Mouse (Mus musculus): ENCODE measurements around the gene Cpt1c. TPM values are rescaled to one million over a fixed set of nuclear protein-coding genes. Genes with fewer than 3 reads are reported as not detected.
A peak's percentile ranks its signal among the peaks of the same experiment; 100 is the strongest.
"Not testable (repeated sequence)": the region's sequence is repeated elsewhere in the genome, so short reads cannot be mapped to it uniquely, and the experiment has no call there.

Cpt1c gene
- total RNA-seq (2014; fragmentation: Nextera tagmentation) (not detected in 2 replicates), total RNA-seq (2017) (not detected in 2 replicates)

DNA sequence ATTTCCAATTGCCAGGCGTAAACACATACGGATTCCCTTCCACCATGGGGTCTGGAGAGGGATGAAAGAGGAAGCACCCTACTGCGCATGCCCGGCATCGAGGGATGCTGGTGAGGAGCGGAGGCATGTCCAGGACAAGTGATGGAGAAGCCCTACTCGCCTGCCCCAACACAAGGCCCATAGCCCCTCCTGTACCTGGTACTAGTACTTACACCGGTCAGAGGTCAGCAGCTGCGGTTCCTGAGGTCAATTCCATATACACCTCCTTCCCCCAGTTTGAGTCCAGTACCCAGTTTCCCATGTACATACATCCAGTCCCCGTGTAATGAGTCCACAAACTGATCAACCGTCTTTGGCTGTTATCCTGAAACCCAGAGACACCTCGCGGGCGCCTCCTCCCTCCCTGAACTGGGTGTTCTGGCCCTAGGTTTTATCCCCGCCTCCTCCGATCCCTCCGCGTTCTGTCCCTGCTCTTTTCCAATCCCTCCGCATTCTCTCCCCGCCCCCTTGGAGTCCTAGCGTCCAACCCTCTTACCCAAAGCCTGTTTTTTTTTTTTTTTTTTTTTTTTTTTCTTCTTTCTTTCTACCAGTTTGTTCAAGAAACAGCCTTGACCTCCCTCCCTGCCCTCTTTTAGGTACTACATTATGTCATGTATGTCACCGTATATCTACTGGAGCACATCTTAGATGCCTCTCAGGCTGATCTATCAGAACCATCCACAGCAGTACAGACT is at the start of gene Cpt1c:
TSS of gene Cpt1c (minus strand) at position 469 of the 734 bp plus-strand sequence.
- 0 out of 2 replicates have a peak, but pooled peaks have one; percentile 22 for ATAC-seq (replicated peaks; ENCODE audit: poor library complexity, severe bottlenecking)

DNA sequence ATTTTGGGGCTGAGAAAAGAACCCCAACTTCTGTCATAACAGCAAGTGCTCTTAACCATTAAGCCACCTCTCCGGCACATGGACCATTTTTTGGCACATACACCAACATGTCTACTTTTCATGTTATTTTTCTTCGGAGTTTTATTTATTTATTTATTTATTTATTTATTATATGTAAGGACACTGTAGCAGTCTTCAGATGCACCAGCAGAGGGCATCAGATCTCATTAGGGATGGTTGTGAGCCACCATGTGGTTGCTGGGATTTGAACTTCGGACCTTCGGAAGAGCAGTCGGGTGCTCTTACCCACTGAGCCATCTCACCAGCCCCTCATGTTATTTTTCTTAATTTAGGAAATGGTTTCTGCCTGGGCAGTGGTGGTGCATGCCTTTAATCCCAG is 49.1 kb upstream of the Cpt1c start:
- ATAC-seq (replicated peaks; ENCODE audit: poor library complexity, severe bottlenecking): not testable (repeated sequence)

DNA sequence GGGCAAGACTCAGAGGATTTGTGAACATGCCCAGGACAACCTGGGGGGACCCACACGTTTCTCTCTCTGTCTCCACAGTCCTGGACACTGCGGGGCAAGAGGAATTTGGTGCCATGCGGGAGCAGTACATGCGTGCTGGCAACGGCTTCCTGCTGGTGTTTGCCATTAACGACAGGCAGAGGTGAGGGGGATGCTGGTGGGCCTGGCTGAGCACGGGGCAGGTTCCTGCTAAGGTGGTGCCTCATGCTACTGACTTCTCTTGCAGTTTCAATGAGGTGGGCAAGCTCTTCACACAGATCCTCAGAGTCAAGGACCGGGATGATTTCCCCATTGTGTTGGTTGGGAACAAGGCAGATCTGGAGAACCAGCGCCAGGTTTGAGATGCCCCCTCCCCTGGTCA is 45.6 kb upstream of the Cpt1c start:
- no peak for ATAC-seq (replicated peaks; ENCODE audit: poor library complexity, severe bottlenecking)

DNA sequence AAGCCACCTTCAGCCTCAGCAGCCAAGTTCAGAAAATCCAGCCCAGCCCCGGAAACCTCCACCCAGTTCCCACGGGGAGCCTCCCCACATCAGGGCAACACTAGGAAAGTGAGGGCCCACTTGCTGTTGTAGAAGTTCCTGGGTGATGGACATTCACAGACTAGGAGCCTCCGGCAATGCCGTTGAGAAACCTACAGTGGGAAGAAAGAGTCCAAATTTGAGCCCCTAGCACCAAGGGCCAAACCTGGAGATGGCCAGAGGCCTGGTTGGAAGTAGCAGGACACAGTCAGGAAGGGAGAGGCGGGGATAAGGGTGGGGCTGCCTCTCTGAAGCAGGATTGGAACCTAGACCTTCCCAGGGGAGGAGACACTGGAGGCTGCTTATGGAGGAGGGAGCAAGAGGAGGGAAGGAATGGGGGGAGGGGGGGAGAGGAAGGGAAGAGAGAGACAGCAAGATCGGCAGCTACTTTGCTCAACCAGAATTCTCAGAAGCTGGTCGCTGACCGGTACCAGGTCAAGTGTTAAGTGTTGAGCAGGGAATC is 44.5 kb upstream of the Cpt1c start:
- ATAC-seq (replicated peaks; ENCODE audit: poor library complexity, severe bottlenecking): no peak

DNA sequence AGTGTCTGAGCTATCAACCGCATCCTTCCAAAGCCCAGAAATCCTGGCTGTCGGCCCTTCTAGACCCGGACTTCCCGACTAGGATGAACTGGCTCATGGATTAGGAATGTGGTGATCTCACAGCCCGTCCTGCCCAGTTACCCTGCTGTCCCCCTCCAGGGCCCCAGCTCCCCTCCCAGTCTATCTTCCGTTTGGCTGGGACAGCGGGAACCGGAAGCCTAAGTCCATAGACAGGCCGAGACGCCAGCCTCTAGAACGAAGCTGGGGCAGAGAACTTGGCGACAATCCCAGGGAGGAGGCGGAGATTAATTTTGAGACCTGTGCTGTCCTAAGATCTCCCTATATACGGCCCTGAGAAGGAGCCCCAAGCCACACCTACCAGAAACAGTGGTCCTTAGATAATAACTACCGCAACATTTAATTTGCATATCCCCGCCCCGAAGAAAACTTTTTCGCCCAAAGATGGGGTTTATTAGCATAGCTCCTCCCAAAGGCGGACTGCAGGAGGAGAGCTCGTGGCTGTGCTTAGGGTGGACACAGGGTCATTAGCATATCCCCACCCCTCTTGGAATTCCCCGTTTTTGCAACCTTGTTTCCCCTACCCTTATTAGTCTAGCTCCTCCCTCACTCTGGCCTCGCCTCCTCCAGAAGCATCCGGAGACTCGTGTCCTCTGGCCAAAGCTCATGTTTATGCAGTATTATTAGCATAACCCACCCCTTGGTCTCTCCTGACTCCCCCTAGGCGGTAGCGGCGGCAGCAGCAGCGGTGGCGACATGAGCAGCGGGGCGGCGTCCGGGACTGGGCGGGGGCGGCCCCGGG is 42.8 kb upstream of the Cpt1c start, which contains the start of gene Rras:
TSS of gene Rras (plus strand) at position 720 of the 820 bp plus-strand sequence.
- ATAC-seq (replicated peaks; ENCODE audit: poor library complexity, severe bottlenecking): peak; percentile 75

DNA sequence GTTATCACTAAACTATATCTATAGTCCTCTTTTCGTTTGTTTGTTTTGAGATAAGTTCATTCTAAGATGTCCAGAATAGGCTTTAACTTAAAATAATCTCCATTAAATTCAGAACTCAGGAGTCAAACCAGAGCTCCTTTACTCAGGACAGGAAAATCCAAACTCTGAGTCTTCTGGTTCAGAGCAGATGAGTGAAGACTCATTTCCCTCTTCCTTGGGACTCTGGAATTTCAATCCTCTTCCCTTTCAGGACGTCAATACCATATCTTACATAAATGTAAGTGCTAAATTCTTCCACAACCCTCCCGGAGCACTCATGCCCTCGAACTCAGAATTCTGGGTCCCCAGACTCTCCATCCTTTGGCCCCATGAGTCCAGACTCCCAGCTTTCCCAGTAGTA is 42.1 kb upstream of the Cpt1c start:
- no peak for ATAC-seq (replicated peaks; ENCODE audit: poor library complexity, severe bottlenecking)

DNA sequence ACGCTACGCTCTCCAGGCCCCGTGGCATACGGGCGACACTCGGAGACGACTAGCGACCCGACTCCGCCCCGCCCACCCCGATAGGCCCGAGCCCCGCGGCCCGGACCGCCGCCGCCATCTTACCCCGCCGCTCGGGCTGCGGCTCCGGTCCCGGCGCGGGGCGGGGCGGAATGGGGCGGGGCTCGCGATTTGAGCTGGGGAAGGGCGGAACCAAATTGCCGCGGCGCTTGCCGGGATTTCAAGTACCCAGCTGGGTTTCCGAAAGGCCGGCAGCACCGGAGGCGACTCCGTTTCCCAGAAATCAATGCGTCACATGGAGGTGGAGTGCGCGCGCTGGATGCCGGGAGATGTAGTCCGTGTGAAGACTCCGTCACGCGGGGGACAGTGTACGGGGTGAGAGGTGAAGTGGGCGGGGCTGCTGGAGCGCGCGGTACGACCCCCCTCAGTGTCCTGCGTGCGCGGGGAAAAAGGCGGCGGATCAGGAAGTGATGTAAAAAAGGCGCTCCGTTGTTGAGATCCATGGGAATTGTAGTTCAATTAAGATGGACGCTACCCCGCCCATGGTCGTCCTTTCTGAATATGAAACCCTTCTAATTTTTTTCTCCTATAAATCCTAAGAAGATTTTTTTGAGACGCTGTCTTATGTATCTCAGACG is 41.4 kb upstream of the Cpt1c start, which contains the start of gene Scaf1:
TSS of gene Scaf1 (minus strand) at position 407 of the 656 bp plus-strand sequence.
- ATAC-seq (replicated peaks; ENCODE audit: poor library complexity, severe bottlenecking): peak; percentile 64

DNA sequence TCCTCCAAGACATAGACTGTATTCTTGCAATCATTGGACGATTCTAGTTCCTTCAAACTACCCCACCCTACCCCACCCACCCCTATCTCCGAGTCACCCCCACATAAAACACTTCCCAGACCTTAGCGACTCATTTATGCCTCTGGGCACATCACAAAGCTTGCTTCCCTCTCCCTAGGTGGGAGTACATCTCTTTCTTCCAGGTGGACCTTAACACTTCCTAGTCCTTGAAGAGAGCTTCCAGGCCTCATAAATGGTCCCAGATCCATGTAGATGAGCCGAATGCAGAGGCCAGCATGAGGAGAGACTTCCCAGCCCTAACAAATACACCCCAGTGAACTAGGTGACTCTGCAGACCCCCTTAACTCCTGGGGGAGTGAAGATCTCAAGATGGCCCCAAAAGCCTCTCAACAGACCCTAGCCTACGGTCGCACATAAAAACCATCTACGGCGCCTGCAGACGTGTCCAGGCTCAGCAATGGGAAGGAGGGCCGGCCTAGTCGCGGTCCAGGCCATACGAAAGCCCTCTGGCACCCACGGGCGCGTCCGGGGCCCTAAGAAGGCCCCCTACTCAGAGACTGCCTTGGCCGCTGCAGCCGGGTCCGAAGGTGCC is 40.8 kb upstream of the Cpt1c start:
- ATAC-seq (replicated peaks; ENCODE audit: poor library complexity, severe bottlenecking): no peak

DNA sequence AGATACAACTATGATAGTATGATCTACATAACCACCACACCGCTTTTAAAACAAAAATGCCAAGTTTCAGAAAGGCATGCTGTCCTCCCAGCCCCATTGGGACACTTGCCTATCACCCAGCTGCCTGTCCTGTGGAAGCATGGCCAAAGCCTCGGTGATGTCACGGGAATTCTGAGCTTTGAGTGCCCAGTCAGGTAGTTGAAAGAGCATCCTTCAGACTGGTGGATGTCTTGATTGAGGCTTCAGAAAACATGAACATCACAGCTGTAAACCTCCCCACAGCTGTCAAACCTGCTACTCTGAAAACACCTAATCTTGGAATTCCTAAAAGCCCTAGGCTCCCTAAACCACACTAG is 39.4 kb upstream of the Cpt1c start:
- ATAC-seq (replicated peaks; ENCODE audit: poor library complexity, severe bottlenecking): no peak

DNA sequence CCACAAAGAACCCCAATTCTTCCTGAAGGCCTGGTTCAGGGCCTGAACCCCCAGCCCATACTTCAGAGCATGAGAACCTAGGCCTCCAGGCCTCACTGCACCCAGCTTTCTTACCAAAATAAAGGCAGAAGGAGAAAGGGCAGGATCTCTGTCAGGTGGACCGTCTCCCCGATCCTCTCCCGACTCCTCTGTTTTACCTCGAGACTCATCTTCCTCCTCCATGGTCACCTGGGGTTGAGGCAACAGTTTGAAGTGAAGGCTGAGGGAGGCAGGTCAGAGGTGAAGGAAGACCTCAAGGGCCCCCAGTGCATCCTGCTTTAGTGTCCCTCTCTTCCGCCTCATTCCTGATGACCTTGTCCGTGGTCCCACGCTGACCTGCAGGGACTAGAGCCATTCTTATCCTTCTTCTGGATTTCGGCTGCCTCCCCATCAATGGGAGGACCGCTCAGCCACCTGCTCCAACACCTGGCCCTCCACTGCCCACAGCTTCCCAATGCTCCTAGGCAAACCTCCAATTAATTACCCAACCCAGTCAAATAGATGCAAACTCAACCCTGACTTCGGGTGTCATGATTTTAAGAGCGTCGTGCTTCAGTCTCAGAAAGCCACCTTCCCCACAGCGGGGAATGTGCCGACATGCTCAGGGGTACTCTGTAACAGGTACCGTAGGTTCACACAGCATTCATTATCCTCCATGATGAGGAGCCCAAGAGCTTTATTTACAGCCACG is 38.9 kb upstream of the Cpt1c start:
- no peak for ATAC-seq (replicated peaks; ENCODE audit: poor library complexity, severe bottlenecking)

DNA sequence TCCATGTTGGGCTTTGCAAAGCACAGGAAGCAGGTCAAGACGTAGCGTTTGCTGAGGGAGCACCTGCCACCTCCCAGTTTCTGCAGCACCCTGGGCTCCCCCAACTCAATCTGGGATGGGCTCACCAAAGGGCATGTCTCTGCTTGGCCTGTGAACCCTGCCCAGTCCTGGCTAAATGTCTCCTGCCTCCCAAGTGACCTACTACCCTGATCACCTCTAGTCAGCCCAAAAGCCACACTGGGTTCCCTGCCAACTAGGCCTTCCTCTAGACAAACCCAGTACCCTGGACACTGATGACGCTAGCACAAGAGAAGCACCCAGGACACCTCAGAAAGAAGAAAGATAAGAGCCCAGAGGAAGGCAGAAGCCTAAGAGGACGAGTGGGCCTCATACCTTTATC is 38.2 kb upstream of the Cpt1c start:
- no peak for ATAC-seq (replicated peaks; ENCODE audit: poor library complexity, severe bottlenecking)

DNA sequence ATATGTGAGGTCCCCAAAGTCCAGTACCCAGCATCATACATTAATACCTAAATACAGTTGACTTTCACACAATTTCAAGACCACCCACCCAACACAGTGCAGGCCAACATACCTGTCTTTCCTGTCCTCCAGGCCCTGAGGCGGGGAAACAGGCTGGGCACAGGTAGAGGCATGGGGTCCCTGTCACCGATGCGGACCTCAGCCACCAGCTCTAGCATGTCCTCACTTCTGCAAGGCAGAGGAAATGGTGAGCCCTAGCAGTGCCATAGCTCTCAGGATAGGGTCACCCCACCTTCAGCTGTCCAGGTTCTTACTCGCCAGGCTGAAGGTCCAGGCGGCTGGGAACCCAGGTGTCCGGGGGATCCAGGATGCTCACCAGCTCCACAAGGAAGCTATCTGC is 37.4 kb upstream of the Cpt1c start:
- ATAC-seq (replicated peaks; ENCODE audit: poor library complexity, severe bottlenecking): no peak

DNA sequence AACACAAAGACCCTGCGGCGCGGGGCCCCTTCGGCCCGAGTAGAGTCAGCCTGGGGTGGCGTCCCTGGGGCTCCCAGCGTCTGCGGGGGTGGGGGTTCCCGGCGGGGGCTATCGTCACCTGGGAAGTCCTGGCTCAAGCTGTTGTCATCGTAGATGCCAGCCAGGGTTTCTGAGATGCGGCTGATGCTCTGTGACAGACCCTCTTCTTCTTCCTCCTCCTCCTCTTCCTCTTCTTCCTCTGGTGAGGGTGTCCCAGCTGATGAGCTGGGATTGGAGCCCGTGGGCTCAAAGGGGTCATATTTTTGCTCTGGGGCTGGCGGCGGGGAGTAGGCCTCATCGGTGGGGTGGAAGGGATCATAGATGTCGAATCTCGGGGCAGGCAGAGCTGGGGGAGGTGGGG is 33.8 kb upstream of the Cpt1c start:
- no peak for ATAC-seq (replicated peaks; ENCODE audit: poor library complexity, severe bottlenecking)

DNA sequence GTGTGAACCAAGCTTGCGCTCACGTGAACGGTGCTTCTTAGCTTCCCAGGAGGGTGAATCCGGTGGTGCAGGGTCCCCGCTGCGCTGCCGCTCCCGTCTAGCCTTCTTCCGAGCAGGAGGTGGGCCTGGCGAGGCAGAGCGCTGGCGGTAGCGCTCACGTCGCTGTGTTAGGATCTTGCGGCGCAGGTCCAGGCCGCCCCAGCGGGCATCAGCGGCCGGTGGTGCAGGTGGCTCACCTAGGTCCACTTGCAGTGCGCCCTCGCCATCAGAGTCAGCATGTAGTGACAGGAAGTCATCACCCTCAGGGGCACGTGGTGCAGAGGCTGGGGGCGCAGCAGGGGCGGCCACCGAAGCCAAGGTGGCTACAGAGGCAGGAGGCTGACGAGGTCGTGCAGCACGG is 33.2 kb upstream of the Cpt1c start:
- no peak for ATAC-seq (replicated peaks; ENCODE audit: poor library complexity, severe bottlenecking)

DNA sequence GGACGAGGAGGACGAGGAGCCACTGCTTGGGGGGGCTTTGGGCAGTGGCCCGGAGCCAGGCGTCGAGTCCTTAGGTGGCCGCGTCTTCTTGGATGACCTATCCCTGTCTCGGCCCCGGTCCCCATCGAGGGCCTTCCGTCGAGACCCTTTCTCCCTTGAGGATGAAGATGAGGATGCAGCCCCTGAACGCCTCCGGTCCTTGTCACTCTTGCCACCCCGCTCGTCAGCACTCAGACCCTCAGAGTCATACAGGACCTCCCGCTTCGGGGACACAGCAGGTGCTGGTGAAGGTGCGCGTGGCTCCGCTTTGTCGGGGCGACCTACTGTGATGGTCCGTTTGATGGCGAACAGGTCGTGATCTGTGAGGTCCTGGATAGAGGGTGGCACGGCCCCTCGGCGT is 32.5 kb upstream of the Cpt1c start:
- ATAC-seq (replicated peaks; ENCODE audit: poor library complexity, severe bottlenecking): no peak

DNA sequence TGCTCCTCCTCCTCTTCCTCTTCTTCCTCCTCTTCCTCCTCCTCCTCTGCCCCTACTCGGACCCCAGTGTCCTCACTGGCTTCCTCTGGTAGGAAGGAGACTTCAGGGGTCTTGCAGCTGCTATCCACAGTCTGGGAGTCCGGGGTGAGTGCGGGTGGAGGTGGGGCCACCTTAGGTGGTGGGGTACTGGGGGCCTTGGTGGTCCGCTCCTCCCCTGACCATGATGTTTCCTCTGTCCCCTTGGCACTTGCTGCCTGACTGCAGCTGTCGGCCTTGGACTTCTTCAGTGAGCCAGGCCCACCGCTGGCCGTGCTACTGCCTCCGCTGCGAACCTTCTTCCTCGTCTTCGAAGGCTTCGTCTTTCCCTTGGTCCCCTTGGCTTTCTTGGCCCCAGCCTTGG is 31.9 kb upstream of the Cpt1c start:
- no peak for ATAC-seq (replicated peaks; ENCODE audit: poor library complexity, severe bottlenecking)

DNA sequence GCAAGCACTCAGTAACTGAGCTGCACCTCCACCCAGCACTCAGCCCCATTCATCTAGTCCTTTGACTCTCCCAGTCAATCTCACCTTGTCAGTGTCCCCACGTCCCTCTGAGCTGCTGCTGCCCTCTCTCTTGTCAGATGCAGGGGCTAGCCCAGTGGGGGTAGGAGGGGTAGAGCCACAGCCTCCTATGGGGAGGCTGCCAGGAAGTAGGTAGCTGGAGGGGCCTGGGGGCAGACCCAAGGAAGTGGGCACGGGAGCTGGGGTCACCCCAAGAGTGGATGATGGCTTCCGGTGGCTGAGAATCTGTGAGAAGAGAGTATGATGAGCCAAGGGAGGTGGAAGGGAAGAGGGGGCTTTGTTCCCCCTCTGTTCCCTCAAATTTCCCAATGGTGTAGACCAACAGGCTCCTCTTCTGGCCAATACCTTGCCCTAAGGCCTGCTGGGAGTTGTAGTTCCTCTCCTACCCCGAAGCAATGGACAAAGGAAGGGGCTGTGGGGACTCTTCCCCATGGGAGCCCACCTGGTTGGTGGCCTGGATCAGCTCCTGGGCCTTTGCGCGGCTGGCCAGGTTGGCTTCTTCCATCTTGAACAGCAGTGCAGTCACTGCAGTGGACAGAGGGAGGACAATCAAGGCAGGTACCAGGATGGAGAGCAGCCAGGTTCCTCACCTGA is 30.8 kb upstream of the Cpt1c start:
- no peak for ATAC-seq (replicated peaks; ENCODE audit: poor library complexity, severe bottlenecking)

DNA sequence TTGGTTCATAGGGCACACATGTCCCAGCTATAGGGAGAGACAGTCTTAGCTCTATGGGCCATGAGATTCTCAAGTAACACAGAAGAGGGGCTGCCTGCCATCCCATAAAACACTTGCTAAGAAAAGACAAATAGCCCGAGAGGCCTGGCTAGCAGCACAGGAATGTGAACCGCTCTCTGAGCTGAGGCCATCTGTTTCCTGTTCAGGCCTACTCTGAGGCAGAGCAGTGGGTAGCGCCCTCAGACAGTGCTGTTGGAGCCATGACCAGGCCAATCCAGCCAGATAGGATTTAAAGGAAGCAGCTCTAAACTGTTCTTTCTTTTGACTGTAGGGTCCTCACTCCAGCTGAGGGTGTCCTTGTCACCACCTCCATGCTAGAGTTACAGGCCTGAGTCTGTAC is 29.9 kb upstream of the Cpt1c start:
- no peak; the same call in 1 of the 2 replicates for ATAC-seq (replicated peaks; ENCODE audit: poor library complexity, severe bottlenecking)

DNA sequence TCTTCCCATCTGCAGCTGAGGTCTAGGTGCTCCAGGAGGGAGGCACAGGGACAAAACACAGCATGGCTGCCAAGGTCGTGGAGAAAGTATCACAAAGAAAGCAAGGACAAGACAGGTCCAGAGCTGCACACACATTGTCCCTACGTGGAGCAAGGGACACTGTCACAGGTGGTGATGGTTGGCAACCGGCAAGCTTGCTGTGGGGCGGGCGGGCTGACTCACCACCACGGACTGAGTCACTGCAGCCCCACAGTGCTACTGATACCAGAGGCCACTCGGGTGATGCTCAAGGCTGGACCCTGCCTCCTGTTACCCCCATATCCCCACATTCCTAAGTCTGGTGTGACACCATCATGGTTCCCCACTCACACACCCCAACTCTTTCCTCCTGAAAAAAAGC is 27.8 kb upstream of the Cpt1c start:
- ATAC-seq (replicated peaks; ENCODE audit: poor library complexity, severe bottlenecking): no peak

Data from granulocyte monocyte progenitor cell, adult 5-6 weeks (primary cell).